Mouse (Mus musculus) embryonic facial prominence, embryonic 15.5 days (tissue): ENCODE results near the gene Comt. TPM values are rescaled to one million over a fixed set of nuclear protein-coding genes. Genes with fewer than 3 reads are reported as not detected.

Experiments used
- ATAC-seq: fragments of 200-750 bp; cut with Nextera tagmentation; 2 replicates; pipeline ENCODE4 v1.8.0; 2017; ENCODE audit warnings: low read depth, moderate TSS enrichment; ENCODE audit not compliant: insufficient number of reproducible peaks, low FRiP score, low TSS enrichment
- H3K27ac ChIP-seq: fragments of 300-500 bp; sonication (generic); replicated peaks from 2 replicates; pipeline ENCODE4 v1.5.1; 2015; ENCODE audit warnings: mild to moderate bottlenecking, inconsistent platforms
- H3K27me3 ChIP-seq: fragments of 300-500 bp; sonication (generic); 2 replicates; pipeline ENCODE4 v1.6.1; 2015; ENCODE audit warnings: inconsistent platforms
- H3K36me3 ChIP-seq: fragments of 300-500 bp; sonication (generic); 2 replicates; pipeline ENCODE4 v1.6.1; 2015; ENCODE audit warnings: mild to moderate bottlenecking, inconsistent platforms
- H3K4me1 ChIP-seq: fragments of 300-500 bp; sonication (generic); 2 replicates; pipeline ENCODE4 v1.6.1; 2015; ENCODE audit warnings: inconsistent platforms
- H3K4me2 ChIP-seq: fragments of 300-500 bp; sonication (generic); replicated peaks from 2 replicates; pipeline ENCODE4 v1.6.1; 2015; ENCODE audit warnings: mild to moderate bottlenecking, inconsistent platforms
- H3K4me3 ChIP-seq: fragments of 300-500 bp; sonication (generic); replicated peaks from 2 replicates; pipeline ENCODE4 v1.5.1; 2015; ENCODE audit warnings: mild to moderate bottlenecking, inconsistent platforms
- H3K9ac ChIP-seq: fragments of 300-500 bp; sonication (generic); 2 replicates; pipeline ENCODE4 v1.6.1; 2015; ENCODE audit warnings: inconsistent platforms
- H3K9me3 ChIP-seq: fragments of 300-500 bp; sonication (generic); replicated peaks from 2 replicates; pipeline ENCODE4 v1.6.1; 2016; ENCODE audit warnings: inconsistent platforms
- WGBS: fragments of 180-500 bp; shearing (Covaris S2); methylation state at CpG from one replicate; pipeline ENCODE4 v1.1.7; 2015; 5-methylcytosine and 5-hydroxymethylcytosine counted together
- polyA plus RNA-seq: library from polyadenylated mRNA; unstranded; fragments of >200 nt; fragmentation: Nextera tagmentation; extraction: Ambion mirVana; gene quantifications from 2 replicates; pipeline ENCODE4 v1.2.1, GENCODE M21; 2015

Comt gene
- polyA plus RNA-seq, 1 experiment from 2014 or later = 109 TPM

GRCm38 (mm10) chr16:18386451-18386850 is 40.2 kb downstream of the Comt start:
- Histone ChIP-seq H3K4me2 (no peak overlapping the region), H3K27ac (no peak overlapping the region), H3K27me3 (no peaks in the 10 kb centered on the region), H3K9ac (no peak overlapping the region), H3K4me3 (no peak overlapping the region), H3K9me3 (no peaks in the 10 kb centered on the region), H3K4me1 (peaks cover 32% of the 10 kb centered on the region), H3K36me3 (no peaks in the 10 kb centered on the region)
- ATAC-seq = 0 out of 2 replicates have a peak, but pooled peaks have one; percentile 34
- WGBS = 72% methylated on average over 7 of the region's 7 CpGs

GRCm38 (mm10) chr16:18385411-18385810 is 41.2 kb downstream of the Comt start:
- H3K27me3 ChIP-seq = no peaks in the 10 kb centered on the region
- ATAC-seq = no peak
- H3K4me2 ChIP-seq = no peak overlapping the region
- H3K36me3 ChIP-seq = no peaks in the 10 kb centered on the region
- peaks cover 32% of the 10 kb centered on the region for H3K4me1 ChIP-seq
- H3K9me3 ChIP-seq = no peaks in the 10 kb centered on the region
- H3K9ac ChIP-seq = no peak overlapping the region
- no peak overlapping the region for H3K4me3 ChIP-seq
- H3K27ac ChIP-seq = no peak overlapping the region
- WGBS = 62% methylated on average over 5 of the region's 5 CpGs

- Histone ChIP-seq H3K27ac (no peak overlapping the region), H3K4me2 (no peak overlapping the region), H3K9ac (no peak overlapping the region), H3K4me1 (peaks cover 35% of the 10 kb centered on the region), H3K4me3 (no peak overlapping the region), H3K9me3 (no peaks in the 10 kb centered on the region), H3K27me3 (no peaks in the 10 kb centered on the region), H3K36me3 (no peaks in the 10 kb centered on the region)
- no peak for ATAC-seq
- 69% methylated on average over 8 of the region's 8 CpGs for WGBS
Measured at GRCm38 (mm10) chr16:18384659-18385058, 42.0 kb downstream of the Comt start.

- ATAC-seq = no peak
- Histone ChIP-seq H3K9me3 (no peaks in the 10 kb centered on the region), H3K4me3 (no peak overlapping the region), H3K4me2 (no peak overlapping the region), H3K4me1 (peaks cover 39% of the 10 kb centered on the region), H3K27ac (no peak overlapping the region), H3K27me3 (no peaks in the 10 kb centered on the region), H3K36me3 (no peaks in the 10 kb centered on the region), H3K9ac (no peak overlapping the region)
- 69% methylated on average over 7 of the region's 7 CpGs for WGBS
Measured at GRCm38 (mm10) chr16:18384211-18384610, 42.4 kb downstream of the Comt start.

- no peak for ATAC-seq
- WGBS = 24% methylated on average over 3 of the region's 3 CpGs
- no peaks in the 10 kb centered on the region for H3K36me3 ChIP-seq
- no peak overlapping the region for H3K4me3 ChIP-seq
- no peak overlapping the region; the same call in 1 of the 2 replicates for H3K27ac ChIP-seq
- no peak overlapping the region for H3K9ac ChIP-seq
- peaks cover 35% of the 10 kb centered on the region for H3K4me1 ChIP-seq
- no peaks in the 10 kb centered on the region for H3K9me3 ChIP-seq
- no peaks in the 10 kb centered on the region for H3K27me3 ChIP-seq
- no peak overlapping the region for H3K4me2 ChIP-seq
Measured at GRCm38 (mm10) chr16:18383756-18384155, 42.9 kb downstream of the Comt start.

GRCm38 (mm10) chr16:18383045-18383726 is 43.5 kb downstream of the Comt start:
- Histone ChIP-seq H3K4me2 (no peak overlapping the region), H3K4me1 (peaks cover 29% of the 10 kb centered on the region), H3K27ac (no peak overlapping the region; the same call in 1 of the 2 replicates), H3K9me3 (no peaks in the 10 kb centered on the region), H3K4me3 (no peak overlapping the region), H3K9ac (no peak overlapping the region), H3K36me3 (no peaks in the 10 kb centered on the region), H3K27me3 (no peaks in the 10 kb centered on the region)
- 74% methylated on average over 9 of the region's 9 CpGs for WGBS
- no peak for ATAC-seq

- Histone ChIP-seq H3K9ac (no peak overlapping the region), H3K27ac (no peak overlapping the region), H3K4me3 (no peak overlapping the region), H3K27me3 (no peaks in the 10 kb centered on the region), H3K4me2 (no peak overlapping the region), H3K9me3 (no peaks in the 10 kb centered on the region), H3K36me3 (no peaks in the 10 kb centered on the region), H3K4me1 (peaks cover 26% of the 10 kb centered on the region; the same call in 1 of the 2 replicates)
- no peak for ATAC-seq
- WGBS = 48% methylated on average over 6 of the region's 6 CpGs
Measured at GRCm38 (mm10) chr16:18381621-18382258, 44.9 kb downstream of the Comt start.

GRCm38 (mm10) chr16:18380495-18381063 is 46.1 kb downstream of the Comt start:
- Histone ChIP-seq H3K27me3 (no peaks in the 10 kb centered on the region), H3K27ac (no peak overlapping the region), H3K9ac (no peak overlapping the region), H3K4me3 (no peak overlapping the region), H3K9me3 (no peaks in the 10 kb centered on the region), H3K4me1 (peaks cover 26% of the 10 kb centered on the region; the same call in 1 of the 2 replicates), H3K4me2 (no peak overlapping the region), H3K36me3 (no peaks in the 10 kb centered on the region)
- ATAC-seq = no peak
- WGBS = 59% methylated on average over 6 of the region's 6 CpGs

GRCm38 (mm10) chr16:18379338-18380001 is 47.2 kb downstream of the Comt start:
- H3K4me3 ChIP-seq = no peak overlapping the region
- no peak overlapping the region for H3K27ac ChIP-seq
- no peak overlapping the region for H3K9ac ChIP-seq

GRCm38 (mm10) chr16:18378489-18378888 is 48.2 kb downstream of the Comt start:
- Histone ChIP-seq H3K4me2 (no peak overlapping the region), H3K9me3 (no peaks in the 10 kb centered on the region)
- 22% methylated on average over 1 of the region's 1 CpGs for whole genome bisulfite sequencing

More at GRCm38 (mm10) chr16:18379338-18380001, 47.2 kb downstream of the Comt start:
- Histone ChIP-seq H3K9me3 (no peaks in the 10 kb centered on the region), H3K36me3 (no peaks in the 10 kb centered on the region), H3K27me3 (no peaks in the 10 kb centered on the region), H3K4me2 (no peak overlapping the region), H3K4me1 (peaks cover 26% of the 10 kb centered on the region; the same call in 1 of the 2 replicates)
- 69% methylated on average over 8 of the region's 8 CpGs for WGBS
- 0 out of 2 replicates have a peak, but pooled peaks have one; percentile 25 for ATAC-seq

GRCm38 (mm10) chr16:18377203-18377602 is 49.4 kb downstream of the Comt start:
- 46% methylated on average over 3 of the region's 3 CpGs for WGBS
- Histone ChIP-seq H3K4me3 (no peak overlapping the region), H3K9ac (no peak overlapping the region), H3K4me2 (no peak overlapping the region), H3K27ac (no peak overlapping the region), H3K4me1 (peaks cover 15% of the 10 kb centered on the region; the same call in 1 of the 2 replicates), H3K27me3 (no peaks in the 10 kb centered on the region), H3K9me3 (no peaks in the 10 kb centered on the region), H3K36me3 (no peaks in the 10 kb centered on the region)
- no peak for ATAC-seq

More at GRCm38 (mm10) chr16:18378489-18378888, 48.2 kb downstream of the Comt start:
- no peak for ATAC-seq
- H3K4me1 ChIP-seq = peaks cover 19% of the 10 kb centered on the region; the same call in 1 of the 2 replicates
- no peaks in the 10 kb centered on the region for H3K36me3 ChIP-seq
- H3K27ac ChIP-seq = no peak overlapping the region
- H3K4me3 ChIP-seq = no peak overlapping the region
- no peak overlapping the region for H3K9ac ChIP-seq
- H3K27me3 ChIP-seq = no peaks in the 10 kb centered on the region
